In genomic region chr16:34343968-34344367, GRCm38 (mm10) we compare ENCODE assay signal across 8 mouse cellular contexts.
A peak's percentile ranks its signal among the peaks of the same experiment; 100 is the strongest.
DNase-seq lines count a peak whose midpoint lies in the region; ATAC-seq and TF ChIP-seq lines count a peak whose summit lies in the region.

No protein-coding gene starts in this region.

- 52% methylated on average over 1 of the region's 1 CpGs for WGBS in limb, embryonic 14.5 days
- 53% methylated on average over 1 of the region's 1 CpGs for WGBS in limb, embryonic 10.5 days
- WGBS in hindbrain, embryonic 14.5 days: 49% methylated on average over 1 of the region's 1 CpGs

- H3K4me2 ChIP-seq in limb, embryonic 14.5 days (replicated peaks; ENCODE audit: low read depth, low read length, severe bottlenecking): no peak overlapping the region
- H3K4me2 ChIP-seq in hindbrain, embryonic 14.5 days (replicated peaks): no peak overlapping the region

- H3K9me3 ChIP-seq in limb, embryonic 14.5 days (ENCODE audit: control insufficient read depth, low read length): no peaks in the 10 kb centered on the region
- H3K9me3 ChIP-seq in limb, embryonic 10.5 days (replicated peaks): no peaks in the 10 kb centered on the region
- H3K9me3 ChIP-seq in hindbrain, embryonic 14.5 days (ENCODE audit: control insufficient read depth, low read length): no peaks in the 10 kb centered on the region

- no peaks in the 10 kb centered on the region for H3K36me3 ChIP-seq in limb, embryonic 14.5 days (ENCODE audit: control insufficient read depth, insufficient read depth, low read length)
- no peaks in the 10 kb centered on the region for H3K36me3 ChIP-seq in limb, embryonic 10.5 days
- H3K36me3 ChIP-seq in hindbrain, embryonic 14.5 days (replicated peaks; ENCODE audit: control insufficient read depth, insufficient read depth): no peaks in the 10 kb centered on the region

- TF ChIP-seq CTCF in Patski (IDR thresholded peaks at IDR 0.05): peak; percentile 70

- in situ Hi-C loops in Patski (cut with MboI; ENCODE audit: low pct_unique_long_range_greater_than_20kb): no loop called here

- no peak for TF ChIP-seq POLR2A in limb, embryonic 14.5 days (IDR thresholded peaks at IDR 0.05; ENCODE audit: borderline replicate concordance, extremely low read depth, insufficient read depth, insufficient read length)

- CTCF ChIA-PET in Patski (lab: Charles Lee): interaction anchor here (1.1 to 2.3 kb wide), 4 partner anchors 8 to 356 kb away, joined by 3 to 7 read pairs (median 4); no protein-coding TSS in a partner anchor

- POLR2A ChIA-PET in Patski (lab: Charles Lee): no interaction called here

- no peak overlapping the region for H3K9ac ChIP-seq in limb, embryonic 14.5 days (ENCODE audit: low read depth, low read length, severe bottlenecking)
- H3K9ac ChIP-seq in hindbrain, embryonic 14.5 days: no peak overlapping the region

- no peaks in the 10 kb centered on the region for H3K27me3 ChIP-seq in limb, embryonic 14.5 days (ENCODE audit: control insufficient read depth, insufficient read depth, low read length)
- H3K27me3 ChIP-seq in limb, embryonic 10.5 days (ENCODE audit: low read depth, poor library complexity, severe bottlenecking): no peaks in the 10 kb centered on the region
- no peaks in the 10 kb centered on the region for H3K27me3 ChIP-seq in Patski
- H3K27me3 ChIP-seq in hindbrain, embryonic 14.5 days (ENCODE audit: control insufficient read depth, insufficient read depth, low read length): no peaks in the 10 kb centered on the region

- DNase-seq in limb, embryonic 14.5 days (ENCODE audit: low spot score): peak; percentile 56
- no peak for DNase-seq in limb, embryonic 10.5 days (ENCODE audit: low spot score)
- DNase-seq in Patski (ENCODE audit: low read depth, low spot score): no peak
- DNase-seq in embryo, embryonic 10 days (ENCODE audit: low spot score): peak; percentile 68
- peak; percentile 72 for DNase-seq in hindbrain, embryonic 14.5 days (ENCODE audit: low spot score)
- DNase-seq in lung, postnatal 10 days: peak; percentile 77
- DNase-seq in spleen, postnatal 14 days (ENCODE audit: low spot score in 2 of 2): no peak
- no peak for DNase-seq in thymus, postnatal 36 days

- H3K4me1 ChIP-seq in limb, embryonic 14.5 days (ENCODE audit: control insufficient read depth, insufficient read depth, low read length): 0 out of 2 replicates have a peak, but pooled peaks cover 3% of the 10 kb centered on the region
- H3K4me1 ChIP-seq in limb, embryonic 10.5 days: peaks cover 7% of the 10 kb centered on the region; the same call in 1 of the 2 replicates
- peaks cover 9% of the 10 kb centered on the region; the same call in 1 of the 2 replicates for H3K4me1 ChIP-seq in hindbrain, embryonic 14.5 days (replicated peaks; ENCODE audit: control insufficient read depth, insufficient read depth, low read length)

- no peak for ATAC-seq in limb, embryonic 14.5 days (ENCODE audit: low FRiP score, low read depth)
- ATAC-seq in Patski: no peak
- ATAC-seq in hindbrain, embryonic 14.5 days (ENCODE audit: low FRiP score): no peak

- no peak overlapping the region for H3K27ac ChIP-seq in limb, embryonic 14.5 days (replicated peaks; ENCODE audit: low read depth, low read length)
- H3K27ac ChIP-seq in limb, embryonic 10.5 days: no peak overlapping the region
- H3K27ac ChIP-seq in hindbrain, embryonic 14.5 days: no peak overlapping the region

- no peak overlapping the region for H3K4me3 ChIP-seq in limb, embryonic 14.5 days (replicated peaks; ENCODE audit: low read length)
- H3K4me3 ChIP-seq in limb, embryonic 10.5 days: no peak overlapping the region
- H3K4me3 ChIP-seq in hindbrain, embryonic 14.5 days (replicated peaks; ENCODE audit: low read length): no peak overlapping the region

Comparison
In these comparisons a context has a peak if more than half of its experiments do, and no peak if none do; other contexts are left out.
1. DNase-seq: peak in limb, embryonic 14.5 days (single experiment), embryo, embryonic 10 days (single experiment), hindbrain, embryonic 14.5 days (single experiment) and lung, postnatal 10 days (single experiment); none in limb, embryonic 10.5 days (single experiment), Patski (single experiment), spleen, postnatal 14 days (0 of 2) and thymus, postnatal 36 days (0 of 2).